Mouse (Mus musculus) ES-E14 (cell line): ENCODE data around the gene Entpd3. TPM values are rescaled to one million over a fixed set of nuclear protein-coding genes. Genes with fewer than 3 reads are reported as not detected.
"Not testable (repeated sequence)": the region's sequence is repeated elsewhere in the genome, so short reads cannot be mapped to it uniquely, and the experiment has no call there.

Experiments
- DNase-seq: peaks from one replicate; pipeline ENCODE4 v3.0.0-alpha.2; 2013; ENCODE audit warnings: low read depth, low spot score
- H3K27ac ChIP-seq: 2 replicates; pipeline ENCODE4 v1.5.1; 2012; ENCODE audit warnings: low read depth, mild to moderate bottlenecking, low read length, moderate library complexity, mixed read lengths; ENCODE audit not compliant: poor library complexity, insufficient read depth, severe bottlenecking
- H3K36me3 ChIP-seq: 2 replicates; pipeline ENCODE4 v1.6.1; 2012; ENCODE audit warnings: mild to moderate bottlenecking, low read length, moderate library complexity, mixed read lengths; ENCODE audit not compliant: control insufficient read depth, poor library complexity, insufficient read depth, severe bottlenecking
- H3K4me1 ChIP-seq, 2 experiments: fragments of 150-350 bp in 1 of 2; sonication (generic) in 1 of 2; 2 replicates each; pipeline ENCODE4 v1.6.1; 2012; ENCODE audit warnings: low read length in 2 of 2, mild to moderate bottlenecking in 1 of 2, mixed read lengths in 1 of 2; ENCODE audit not compliant: control insufficient read depth in 2 of 2, insufficient read depth in 2 of 2, poor library complexity in 1 of 2
- H3K4me3 ChIP-seq, 2 experiments: fragments of 150-350 bp in 1 of 2; sonication (generic) in 1 of 2; 2 replicates each; pipeline ENCODE4 v1.5.1; 2012; ENCODE audit warnings: low read length in 2 of 2, low read depth in 1 of 2, mild to moderate bottlenecking in 1 of 2, mixed read lengths in 1 of 2; ENCODE audit not compliant: insufficient read depth in 1 of 2, poor library complexity in 1 of 2, severe bottlenecking in 1 of 2
- H3K9ac ChIP-seq: 2 replicates; pipeline ENCODE4 v1.6.1; 2012; ENCODE audit warnings: low read depth, mild to moderate bottlenecking, low read length, mixed read lengths; ENCODE audit not compliant: poor library complexity, insufficient read depth, severe bottlenecking
- H3K9me3 ChIP-seq: fragments of 150-350 bp; sonication (generic); 2 replicates; pipeline ENCODE4 v1.6.1; 2012; ENCODE audit warnings: low read depth, mild to moderate bottlenecking, low read length; ENCODE audit not compliant: control insufficient read depth, insufficient read depth
- CHD2 ChIP-seq: IDR thresholded peaks from 2 replicates; pipeline ENCODE4 v1.6.1; 2014; ENCODE audit warnings: mild to moderate bottlenecking, low read depth, low read length, inconsistent platforms
- HCFC1 ChIP-seq: IDR thresholded peaks from 2 replicates; pipeline ENCODE4 v1.6.1; 2012; ENCODE audit warnings: low read length, inconsistent platforms, borderline replicate concordance; ENCODE audit not compliant: insufficient read depth
- MAFK ChIP-seq: IDR thresholded peaks from 2 replicates; pipeline ENCODE4 v1.6.1; 2014; ENCODE audit warnings: mild to moderate bottlenecking, low read depth, low read length, inconsistent platforms; ENCODE audit not compliant: insufficient read depth
- ZC3H11A ChIP-seq: IDR thresholded peaks from 2 replicates; pipeline ENCODE4 v1.6.1; 2012; ENCODE audit warnings: low read depth, mild to moderate bottlenecking, inconsistent platforms, low read length, borderline replicate concordance
- ZNF384 ChIP-seq: IDR thresholded peaks from 2 replicates; pipeline ENCODE4 v1.6.1; 2012; ENCODE audit warnings: low read depth, low read length, inconsistent platforms
- in situ Hi-C, 2 experiments: fragments of 600-800 bp; cut with MboI; formaldehyde crosslinking; loops; one replicate each; pipeline ENCODE4 v1.15.1; 2025; ENCODE audit warnings: low sequenced_read_pairs in 2 of 2, inconsistent platforms in 1 of 2; ENCODE audit not compliant: unreplicated experiment in 2 of 2
- total RNA-seq: library from RNA; depleted of rRNA; stranded (reverse); fragments of 300-350 nt; gene quantifications from 2 replicates; pipeline ENCODE4 v1.2.3, GENCODE M21; 2012

Entpd3 gene
- total RNA-seq, 1 experiment = 0.45 TPM

DNA sequence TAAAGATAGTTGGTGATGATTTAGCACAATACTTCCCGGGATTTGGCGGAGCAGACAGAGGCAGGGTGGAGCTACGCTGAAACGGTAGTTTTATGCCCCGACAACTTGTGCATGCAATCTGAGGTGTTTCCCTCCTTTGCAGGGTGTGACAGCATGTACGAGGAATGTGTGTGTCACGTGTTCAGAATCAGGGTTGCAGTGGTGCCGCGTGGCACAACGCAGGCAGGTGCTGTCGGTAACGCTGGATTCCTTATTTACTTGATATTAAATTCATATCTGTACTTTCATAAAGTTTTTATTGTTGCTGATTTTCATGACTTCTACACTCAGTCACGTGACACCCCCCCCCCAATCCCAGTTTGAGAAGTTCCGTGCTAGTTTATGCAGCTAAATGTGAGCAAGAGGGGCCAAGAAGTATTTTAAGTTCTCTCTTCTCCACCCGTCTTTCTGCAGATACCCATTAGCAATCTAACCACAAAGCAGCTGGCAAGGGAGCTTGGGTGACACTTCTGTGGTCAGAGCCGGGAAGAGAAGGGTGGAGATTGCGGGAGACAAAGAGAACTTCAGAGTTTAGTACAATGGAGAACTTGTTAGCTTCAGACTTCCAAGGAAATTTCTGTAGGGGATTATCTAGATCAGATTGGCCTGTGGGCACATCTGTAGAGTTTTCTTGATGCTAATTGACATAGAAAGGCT is 10.7 kb upstream of the Entpd3 start:
- TF ChIP-seq MAFK = no peak
- TF ChIP-seq HCFC1 = no peak
- no peak for TF ChIP-seq ZC3H11A
- no peak for TF ChIP-seq ZNF384
- TF ChIP-seq CHD2 = no peak
- Histone ChIP-seq H3K27ac (no peak overlapping the region), H3K9me3 (no peaks in the 10 kb centered on the region), H3K36me3 (no peaks in the 10 kb centered on the region), H3K9ac (no peak overlapping the region), H3K4me1 (peaks cover 2 to 8% of the 10 kb centered on the region in 2 experiments; a peak in 2 of 4 replicates), H3K4me3 (no peak overlapping the region)
- no peak for DNase-seq
- in situ Hi-C loops = no loop called here

DNA sequence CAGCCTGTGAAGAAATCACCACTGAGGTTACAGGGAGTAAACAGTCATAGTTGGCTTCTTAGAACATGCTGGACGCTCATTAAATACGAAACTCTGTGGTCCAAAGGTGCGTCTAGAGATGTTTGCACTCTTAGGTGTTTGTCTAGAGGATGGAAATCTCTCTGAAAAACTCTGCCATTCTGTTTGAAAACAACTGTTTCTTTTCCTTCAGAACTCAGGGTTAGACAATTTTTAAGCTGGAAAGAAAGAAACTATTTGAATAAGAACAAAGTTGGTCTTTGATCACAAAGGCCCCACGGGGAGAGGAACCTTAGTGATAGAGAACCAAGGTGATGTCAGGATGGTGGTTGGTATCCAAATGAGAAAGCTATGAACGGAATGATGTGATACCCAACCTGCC is 9.1 kb upstream of the Entpd3 start:
- Histone ChIP-seq H3K9me3 (no peaks in the 10 kb centered on the region), H3K9ac (no peak overlapping the region), H3K27ac (no peak overlapping the region), H3K36me3 (no peaks in the 10 kb centered on the region), H3K4me3 (no peak overlapping the region), H3K4me1 (peaks cover 2 to 8% of the 10 kb centered on the region in 2 experiments; a peak in 2 of 4 replicates)
- in situ Hi-C loops = no loop called here
- no peak for TF ChIP-seq HCFC1
- TF ChIP-seq CHD2 = no peak
- TF ChIP-seq MAFK = no peak
- TF ChIP-seq ZNF384 = no peak
- no peak for TF ChIP-seq ZC3H11A
- DNase-seq = no peak

DNA sequence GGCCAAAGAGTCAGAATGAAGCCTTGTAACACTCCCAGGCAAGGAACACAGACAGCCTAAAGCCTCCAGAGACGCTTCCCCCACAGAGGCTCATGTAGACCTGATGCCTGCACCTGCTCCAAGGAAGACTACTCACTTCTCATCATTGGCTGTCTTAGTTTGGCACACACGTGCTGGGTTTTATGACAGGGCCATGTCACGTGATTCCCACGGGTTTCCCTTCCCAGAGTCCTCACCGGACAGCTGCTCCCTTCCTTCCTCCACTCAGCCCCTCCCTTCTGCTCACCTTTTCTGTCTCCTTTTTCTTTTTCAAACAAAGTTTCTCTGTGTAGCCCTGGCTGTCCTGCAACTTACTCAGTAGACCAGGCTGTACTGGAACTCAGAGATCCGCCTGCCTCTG is 7.6 kb upstream of the Entpd3 start:
- in situ Hi-C loops = no loop called here
- Histone ChIP-seq H3K4me3 (no peak overlapping the region), H3K4me1 (peaks cover 2 to 8% of the 10 kb centered on the region in 2 experiments; a peak in 2 of 4 replicates), H3K27ac (no peak overlapping the region), H3K9me3 (no peaks in the 10 kb centered on the region), H3K36me3 (no peaks in the 10 kb centered on the region), H3K9ac (no peak overlapping the region)
- TF ChIP-seq CHD2 = no peak
- TF ChIP-seq ZC3H11A = no peak
- TF ChIP-seq MAFK = no peak
- TF ChIP-seq HCFC1 = no peak
- no peak for TF ChIP-seq ZNF384
- no peak for DNase-seq

DNA sequence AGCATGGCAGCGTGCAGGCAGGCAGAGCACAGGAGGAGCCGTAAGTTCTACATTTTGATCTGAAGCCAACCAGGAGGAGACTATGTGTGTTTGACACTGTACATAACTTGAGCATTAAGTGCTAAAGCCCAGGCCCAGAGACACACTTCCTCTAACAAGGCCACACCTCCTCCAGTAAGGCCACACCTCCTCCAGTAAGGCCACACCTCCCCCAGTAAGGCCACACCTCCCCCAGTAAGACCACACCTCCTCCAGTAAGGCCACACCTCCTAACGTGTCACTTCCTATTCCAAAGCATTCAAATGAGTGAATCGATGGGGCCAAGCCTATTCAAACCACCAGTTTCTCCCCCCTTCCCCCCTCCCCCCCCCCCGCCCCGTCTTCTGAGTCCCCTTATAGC is 6.9 kb upstream of the Entpd3 start:
- Histone ChIP-seq H3K4me3 (no peak overlapping the region), H3K9ac (no peak overlapping the region), H3K27ac (no peak overlapping the region), H3K4me1 (peaks cover 2 to 6% of the 10 kb centered on the region in 2 experiments; a peak in 2 of 4 replicates), H3K9me3 (no peaks in the 10 kb centered on the region), H3K36me3 (no peaks in the 10 kb centered on the region)
- TF ChIP-seq CHD2 = no peak
- no peak for TF ChIP-seq ZNF384
- TF ChIP-seq MAFK = no peak
- TF ChIP-seq ZC3H11A = no peak
- TF ChIP-seq HCFC1 = no peak
- no peak for DNase-seq
- in situ Hi-C loops = no loop called here

DNA sequence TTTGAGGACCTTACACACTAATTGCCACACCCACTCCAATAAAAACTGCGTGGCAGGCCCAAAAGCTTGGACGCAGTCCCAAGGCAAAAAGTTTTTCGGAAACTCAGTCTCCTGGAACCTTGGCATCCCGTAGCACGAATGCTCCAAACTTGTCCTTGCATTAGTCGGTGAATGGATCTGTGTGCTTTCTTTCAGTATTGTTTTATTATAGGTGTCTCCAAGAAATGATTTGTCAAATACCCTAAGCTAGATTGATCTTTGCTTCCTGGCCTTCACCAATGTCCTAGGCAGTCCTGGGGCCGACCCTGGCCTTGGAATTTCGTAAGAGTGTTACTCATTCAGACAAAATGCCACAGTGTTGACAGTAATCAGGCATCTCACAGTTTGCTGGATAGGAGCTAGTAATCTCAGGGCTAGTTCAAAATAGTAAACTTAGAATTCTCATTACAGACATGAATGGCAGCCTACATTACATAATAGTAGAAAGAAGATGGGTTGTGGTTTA is 6.1 kb upstream of the Entpd3 start:
- H3K4me1 ChIP-seq, H3K9ac ChIP-seq, H3K36me3 ChIP-seq, DNase-seq, H3K4me3 ChIP-seq, H3K27ac ChIP-seq, H3K9me3 ChIP-seq, in situ Hi-C loops: not testable (repeated sequence)
